Mouse (Mus musculus): ENCODE measurements at regions not wholly inside any gene's neighbourhood (a gene's known extent, or its start where the extent isn't known, plus 50 kb on each side); places are given as distances from the start of the nearest gene placed in this dataset.
"Not testable (repeated sequence)": the region's sequence is repeated elsewhere in the genome, so short reads cannot be mapped to it uniquely, and the experiment has no call there.

- Histone ChIP-seq H3K9ac (ENCODE audit: low read depth, low read length) (no peak overlapping the region), H3K4me2 (no peak overlapping the region), H3K27me3 (replicated peaks; ENCODE audit: control insufficient read depth, insufficient read depth, low read length) (no peaks in the 10 kb centered on the region), H3K27ac (ENCODE audit: low read depth, low read length) (no peak overlapping the region), H3K4me1 (replicated peaks; ENCODE audit: control insufficient read depth, insufficient read depth, low read length) (no peaks in the 10 kb centered on the region), H3K9me3 (ENCODE audit: control insufficient read depth, low read length) (no peaks in the 10 kb centered on the region), H3K4me3 (ENCODE audit: low read depth, low read length) (no peak overlapping the region), H3K36me3 (ENCODE audit: control insufficient read depth, insufficient read depth, low read length) (no peaks in the 10 kb centered on the region)
- DNase-seq (ENCODE audit: low spot score) (no peak), ATAC-seq (replicated peaks; ENCODE audit: low FRiP score) (no peak)
- WGBS = 62% methylated on average over 3 of the region's 3 CpGs
Measured at GRCm38 (mm10) chr12:74825664-74826063, 351.5 kb downstream of the Kcnh5 start.

GRCm38 (mm10) chr12:74824735-74825494 lies 352.2 kb downstream of the Kcnh5 start:
- H3K4me3 ChIP-seq (ENCODE audit: low read depth, low read length) = no peak overlapping the region
- no peaks in the 10 kb centered on the region for H3K36me3 ChIP-seq (ENCODE audit: control insufficient read depth, insufficient read depth, low read length)
- no peak overlapping the region for H3K27ac ChIP-seq (ENCODE audit: low read depth, low read length)
- no peak overlapping the region for H3K9ac ChIP-seq (ENCODE audit: low read depth, low read length)
- 75% methylated on average over 3 of the region's 3 CpGs for WGBS
- H3K4me2 ChIP-seq = no peak overlapping the region
- DNase-seq (ENCODE audit: low spot score) = no peak
- no peaks in the 10 kb centered on the region for H3K27me3 ChIP-seq (replicated peaks; ENCODE audit: control insufficient read depth, insufficient read depth, low read length)
- no peaks in the 10 kb centered on the region for H3K4me1 ChIP-seq (replicated peaks; ENCODE audit: control insufficient read depth, insufficient read depth, low read length)
- H3K9me3 ChIP-seq (ENCODE audit: control insufficient read depth, low read length) = no peaks in the 10 kb centered on the region
- ATAC-seq (replicated peaks; ENCODE audit: low FRiP score) = no peak

- WGBS = 74% methylated on average over 3 of the region's 3 CpGs
- H3K27me3 ChIP-seq (replicated peaks; ENCODE audit: control insufficient read depth, insufficient read depth, low read length); DNase-seq (ENCODE audit: low spot score); H3K4me2 ChIP-seq; H3K9ac ChIP-seq (ENCODE audit: low read depth, low read length); H3K9me3 ChIP-seq (ENCODE audit: control insufficient read depth, low read length); H3K4me1 ChIP-seq (replicated peaks; ENCODE audit: control insufficient read depth, insufficient read depth, low read length); ATAC-seq (replicated peaks; ENCODE audit: low FRiP score); H3K36me3 ChIP-seq (ENCODE audit: control insufficient read depth, insufficient read depth, low read length); H3K4me3 ChIP-seq (ENCODE audit: low read depth, low read length); H3K27ac ChIP-seq (ENCODE audit: low read depth, low read length): not testable (repeated sequence)
Measured at GRCm38 (mm10) chr12:74816181-74816580, 361.0 kb downstream of the Kcnh5 start.

GRCm38 (mm10) chr12:74808571-74808970 lies 368.6 kb downstream of the Kcnh5 start:
- DNase-seq (ENCODE audit: low spot score); H3K36me3 ChIP-seq (ENCODE audit: control insufficient read depth, insufficient read depth, low read length); H3K9me3 ChIP-seq (ENCODE audit: control insufficient read depth, low read length); ATAC-seq (replicated peaks; ENCODE audit: low FRiP score); H3K27ac ChIP-seq (ENCODE audit: low read depth, low read length); H3K4me2 ChIP-seq; H3K27me3 ChIP-seq (replicated peaks; ENCODE audit: control insufficient read depth, insufficient read depth, low read length); H3K4me3 ChIP-seq (ENCODE audit: low read depth, low read length); H3K9ac ChIP-seq (ENCODE audit: low read depth, low read length); H3K4me1 ChIP-seq (replicated peaks; ENCODE audit: control insufficient read depth, insufficient read depth, low read length): not testable (repeated sequence)
- 69% methylated on average over 2 of the region's 2 CpGs for WGBS

GRCm38 (mm10) chr12:74807926-74808325 lies 369.2 kb downstream of the Kcnh5 start:
- ATAC-seq (replicated peaks; ENCODE audit: low FRiP score) = not testable (repeated sequence)

GRCm38 (mm10) chr12:74803740-74804512 lies 373.2 kb downstream of the Kcnh5 start:
- WGBS = 59% methylated on average over 13 of the region's 13 CpGs
- no peak overlapping the region for H3K4me3 ChIP-seq (ENCODE audit: low read depth, low read length)
- H3K36me3 ChIP-seq (ENCODE audit: control insufficient read depth, insufficient read depth, low read length) = no peaks in the 10 kb centered on the region
- H3K27me3 ChIP-seq (replicated peaks; ENCODE audit: control insufficient read depth, insufficient read depth, low read length) = no peaks in the 10 kb centered on the region
- H3K9ac ChIP-seq (ENCODE audit: low read depth, low read length) = no peak overlapping the region
- no peaks in the 10 kb centered on the region for H3K9me3 ChIP-seq (ENCODE audit: control insufficient read depth, low read length)
- H3K4me2 ChIP-seq = no peak overlapping the region
- ATAC-seq (replicated peaks; ENCODE audit: low FRiP score) = peak; percentile 71
- H3K4me1 ChIP-seq (replicated peaks; ENCODE audit: control insufficient read depth, insufficient read depth, low read length) = no peaks in the 10 kb centered on the region
- no peak overlapping the region for H3K27ac ChIP-seq (ENCODE audit: low read depth, low read length)
- DNase-seq (ENCODE audit: low spot score) = no peak

More at GRCm38 (mm10) chr12:74807926-74808325, 369.2 kb downstream of the Kcnh5 start:
- not testable (repeated sequence) for H3K4me2 ChIP-seq; H3K9me3 ChIP-seq (ENCODE audit: control insufficient read depth, low read length); H3K4me3 ChIP-seq (ENCODE audit: low read depth, low read length); H3K36me3 ChIP-seq (ENCODE audit: control insufficient read depth, insufficient read depth, low read length); DNase-seq (ENCODE audit: low spot score); H3K4me1 ChIP-seq (replicated peaks; ENCODE audit: control insufficient read depth, insufficient read depth, low read length); H3K9ac ChIP-seq (ENCODE audit: low read depth, low read length); H3K27ac ChIP-seq (ENCODE audit: low read depth, low read length); H3K27me3 ChIP-seq (replicated peaks; ENCODE audit: control insufficient read depth, insufficient read depth, low read length)
- WGBS = 91% methylated on average over 15 of the region's 15 CpGs

- no peaks in the 10 kb centered on the region for H3K4me1 ChIP-seq (replicated peaks; ENCODE audit: control insufficient read depth, insufficient read depth, low read length)
- H3K9ac ChIP-seq (ENCODE audit: low read depth, low read length) = no peak overlapping the region
- no peaks in the 10 kb centered on the region for H3K36me3 ChIP-seq (ENCODE audit: control insufficient read depth, insufficient read depth, low read length)
- H3K27ac ChIP-seq (ENCODE audit: low read depth, low read length) = no peak overlapping the region
- H3K27me3 ChIP-seq (replicated peaks; ENCODE audit: control insufficient read depth, insufficient read depth, low read length) = no peaks in the 10 kb centered on the region
- DNase-seq (ENCODE audit: low spot score) = no peak
- 60% methylated on average over 3 of the region's 3 CpGs for WGBS
- no peak overlapping the region for H3K4me2 ChIP-seq
- no peak for ATAC-seq (replicated peaks; ENCODE audit: low FRiP score)
- no peak overlapping the region for H3K4me3 ChIP-seq (ENCODE audit: low read depth, low read length)
- no peaks in the 10 kb centered on the region for H3K9me3 ChIP-seq (ENCODE audit: control insufficient read depth, low read length)
Measured at GRCm38 (mm10) chr12:74792036-74792435, 385.1 kb downstream of the Kcnh5 start.

- Histone ChIP-seq H3K4me3 (ENCODE audit: low read depth, low read length) (no peak overlapping the region), H3K27me3 (replicated peaks; ENCODE audit: control insufficient read depth, insufficient read depth, low read length) (no peaks in the 10 kb centered on the region), H3K9me3 (ENCODE audit: control insufficient read depth, low read length) (no peaks in the 10 kb centered on the region), H3K9ac (ENCODE audit: low read depth, low read length) (no peak overlapping the region), H3K36me3 (ENCODE audit: control insufficient read depth, insufficient read depth, low read length) (no peaks in the 10 kb centered on the region), H3K27ac (ENCODE audit: low read depth, low read length) (no peak overlapping the region), H3K4me2 (no peak overlapping the region), H3K4me1 (replicated peaks; ENCODE audit: control insufficient read depth, insufficient read depth, low read length) (no peaks in the 10 kb centered on the region)
- ATAC-seq (replicated peaks; ENCODE audit: low FRiP score) (no peak), DNase-seq (ENCODE audit: low spot score) (no peak)
- 76% methylated on average over 1 of the region's 1 CpGs for WGBS
Measured at GRCm38 (mm10) chr12:74762284-74762683, 414.8 kb downstream of the Kcnh5 start.

GRCm38 (mm10) chr12:74745051-74745450 lies 428.9 kb upstream of the Gm11042 start:
- H3K9ac ChIP-seq (ENCODE audit: low read depth, low read length) = no peak overlapping the region
- no peaks in the 10 kb centered on the region for H3K36me3 ChIP-seq (ENCODE audit: control insufficient read depth, insufficient read depth, low read length)
- DNase-seq (ENCODE audit: low spot score) = no peak
- no peaks in the 10 kb centered on the region for H3K4me1 ChIP-seq (replicated peaks; ENCODE audit: control insufficient read depth, insufficient read depth, low read length)
- no peak for ATAC-seq (replicated peaks; ENCODE audit: low FRiP score)
- H3K4me3 ChIP-seq (ENCODE audit: low read depth, low read length) = no peak overlapping the region
- H3K4me2 ChIP-seq = no peak overlapping the region
- WGBS = 91% methylated on average over 1 of the region's 1 CpGs
- no peak overlapping the region for H3K27ac ChIP-seq (ENCODE audit: low read depth, low read length)
- no peaks in the 10 kb centered on the region for H3K9me3 ChIP-seq (ENCODE audit: control insufficient read depth, low read length)
- no peaks in the 10 kb centered on the region for H3K27me3 ChIP-seq (replicated peaks; ENCODE audit: control insufficient read depth, insufficient read depth, low read length)
